Mouse (Mus musculus): ENCODE data around the gene Mtln. TPM values are rescaled to one million over a fixed set of nuclear protein-coding genes. Genes with fewer than 3 reads are reported as not detected.

Mtln gene
- polyA plus RNA-seq, 1 experiment from 2014 or later = 66.2 TPM

GRCm38 (mm10) chr2:127742637-127743036 lies 49.7 kb downstream of the Mtln start:
- Histone ChIP-seq H3K4me2 (ENCODE audit: low read length) (no peak overlapping the region), H3K4me3 (replicated peaks; ENCODE audit: low read depth, low read length) (no peak overlapping the region), H3K4me1 (replicated peaks; ENCODE audit: insufficient read depth, low read length) (no peaks in the 10 kb centered on the region), H3K27me3 (ENCODE audit: insufficient read depth, low read length) (no peaks in the 10 kb centered on the region), H3K9me3 (replicated peaks; ENCODE audit: low read length) (no peaks in the 10 kb centered on the region), H3K27ac (no peak overlapping the region), H3K36me3 (ENCODE audit: insufficient read depth, low read length) (no peaks in the 10 kb centered on the region), H3K9ac (ENCODE audit: low read depth, low read length) (no peak overlapping the region)
- no peak for DNase-seq (ENCODE audit: low spot score)
- ATAC-seq (replicated peaks; ENCODE audit: low FRiP score, low read depth) = no peak
- WGBS = 70% methylated on average over 3 of the region's 3 CpGs
- TF ChIP-seq CTCF (IDR thresholded peaks at IDR 0.05; ENCODE audit: low read depth) = no peak

Other genes starting within 250 kb of the Mtln start
- 3.1 and 3.2 TPM in 2 replicates for gene Zfp661, start 205.4 kb downstream of the Mtln start, polyA plus RNA-seq (2015; fragmentation: Nextera tagmentation; extraction: Ambion mirVana)
- 151 and 167 TPM in 2 replicates for gene Mrps5, start 205.3 kb downstream of the Mtln start, polyA plus RNA-seq (2015; fragmentation: Nextera tagmentation; extraction: Ambion mirVana)
- 145 and 146 TPM in 2 replicates for gene Mal, start 135.8 kb downstream of the Mtln start, polyA plus RNA-seq (2015; fragmentation: Nextera tagmentation; extraction: Ambion mirVana)
- gene Mall, start 62.6 kb downstream of the Mtln start, polyA plus RNA-seq (2015; fragmentation: Nextera tagmentation; extraction: Ambion mirVana) = 2.0 and 2.2 TPM in 2 replicates
- gene Nphp1, start 3.6 kb downstream of the Mtln start, polyA plus RNA-seq (2015; fragmentation: Nextera tagmentation; extraction: Ambion mirVana) = 41.2 and 42.4 TPM in 2 replicates
- gene Bub1, start 39.4 kb upstream of the Mtln start, polyA plus RNA-seq (2015; fragmentation: Nextera tagmentation; extraction: Ambion mirVana) = 16.9 and 18.8 TPM in 2 replicates
- 0.61 and 0.65 TPM in 2 replicates for gene Acoxl, start 46.4 kb upstream of the Mtln start, polyA plus RNA-seq (2015; fragmentation: Nextera tagmentation; extraction: Ambion mirVana)